ENCODE assay signal across 11 mouse cellular contexts in the genomic region with DNA sequence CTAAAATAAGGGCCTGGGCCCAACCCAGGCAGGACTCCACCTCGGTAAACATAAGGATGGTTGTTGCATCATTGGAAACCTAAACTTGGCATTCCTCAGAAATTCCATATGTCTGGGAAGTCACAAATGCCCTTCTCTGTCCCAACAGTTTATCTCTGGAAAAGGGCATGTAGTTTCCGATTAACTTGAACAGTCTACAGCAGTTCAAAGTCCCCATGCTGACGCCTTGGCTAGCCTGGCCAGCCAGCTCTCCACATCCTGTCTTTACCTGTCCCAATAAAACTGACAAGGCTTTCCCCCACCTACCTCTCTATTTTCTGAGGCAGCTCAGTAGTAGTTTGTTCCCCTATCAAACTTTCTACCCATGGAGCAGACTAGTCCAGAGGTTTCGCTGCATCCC.
"Had no signal": no experiment of that assay in that cellular context is flagged by ENCODE, and none has a peak within 500 bp of the region (broad histone marks: within the 10 kb centered on the region; RNA-seq: fewer than 3 reads in every experiment).

No protein-coding gene starts in this region.

- H3K4me2 ChIP-seq: limb, embryonic 13.5 days; liver, embryonic 13.5 days; midbrain, embryonic 11.5 days had no signal

- H3K4me3 ChIP-seq: limb, embryonic 10.5 days; limb, embryonic 13.5 days; liver, embryonic 13.5 days had no signal

- DNase-seq: kidney, postnatal 25 days; liver, embryonic 13.5 days; lung, adult 2 months; lung, postnatal 14 days; lung, postnatal 4 days; midbrain, embryonic 14.5 days; thymus, adult 18-20 months; thymus, postnatal 36 days had no signal

- H3K27ac ChIP-seq: limb, embryonic 10.5 days; limb, embryonic 13.5 days; liver, embryonic 13.5 days had no signal

- H3K36me3 ChIP-seq: limb, embryonic 10.5 days; limb, embryonic 13.5 days; liver, embryonic 13.5 days had no signal

- H3K4me1 ChIP-seq: limb, embryonic 10.5 days; limb, embryonic 13.5 days; liver, embryonic 13.5 days had no signal

- H3K27me3 ChIP-seq: limb, embryonic 13.5 days; liver, embryonic 13.5 days had no signal

- H3K9me3 ChIP-seq: limb, embryonic 10.5 days; limb, embryonic 13.5 days; liver, embryonic 13.5 days had no signal

- H3K9ac ChIP-seq: limb, embryonic 13.5 days; liver, embryonic 13.5 days had no signal
